Mouse (Mus musculus) fibroblast of lung, adult 2 months (primary cell): ENCODE measurements around the gene Prkce.

Experiments used
- DNase-seq: peaks from one replicate; pipeline ENCODE4 v3.0.0-alpha.2; 2011; ENCODE audit warnings: low read depth

The Prkce gene

GRCm38 (mm10) chr17:86176722-86177121 is 9.1 kb downstream of the Prkce start:
- DNase-seq = no peak

GRCm38 (mm10) chr17:86183788-86184187 is 16.2 kb downstream of the Prkce start:
- no peak for DNase-seq

- no peak for DNase-seq
Measured at GRCm38 (mm10) chr17:86184552-86185209, 17.1 kb downstream of the Prkce start.

GRCm38 (mm10) chr17:86185584-86185983 is 18.0 kb downstream of the Prkce start:
- DNase-seq = no peak

GRCm38 (mm10) chr17:86187777-86188176 is 20.2 kb downstream of the Prkce start:
- no peak for DNase-seq

- DNase-seq = no peak
Measured at GRCm38 (mm10) chr17:86193979-86194378, 26.4 kb downstream of the Prkce start.

- no peak for DNase-seq
Measured at GRCm38 (mm10) chr17:86194921-86195320, 27.3 kb downstream of the Prkce start.

GRCm38 (mm10) chr17:86198496-86199465 is 31.2 kb downstream of the Prkce start:
- DNase-seq = no peak

- no peak for DNase-seq
Measured at GRCm38 (mm10) chr17:86201981-86202380, 34.4 kb downstream of the Prkce start.

GRCm38 (mm10) chr17:86202972-86203371 is 35.4 kb downstream of the Prkce start:
- no peak for DNase-seq

- no peak for DNase-seq
Measured at GRCm38 (mm10) chr17:86203531-86204450, 36.2 kb downstream of the Prkce start.

- no peak for DNase-seq
Measured at GRCm38 (mm10) chr17:86206289-86206688, 38.7 kb downstream of the Prkce start.

GRCm38 (mm10) chr17:86208057-86208820 is 40.7 kb downstream of the Prkce start:
- no peak for DNase-seq

GRCm38 (mm10) chr17:86208821-86209186 is 41.2 kb downstream of the Prkce start:
- DNase-seq = no peak

- no peak for DNase-seq
Measured at GRCm38 (mm10) chr17:86209680-86210251, 42.2 kb downstream of the Prkce start.

- no peak for DNase-seq
Measured at GRCm38 (mm10) chr17:86212204-86212603, 44.6 kb downstream of the Prkce start.

- no peak for DNase-seq
Measured at GRCm38 (mm10) chr17:86214285-86214684, 46.7 kb downstream of the Prkce start.

- DNase-seq = no peak
Measured at GRCm38 (mm10) chr17:86214741-86215140, 47.2 kb downstream of the Prkce start.

GRCm38 (mm10) chr17:86215771-86216170 is 48.2 kb downstream of the Prkce start:
- no peak for DNase-seq

GRCm38 (mm10) chr17:86217468-86217867 is 49.9 kb downstream of the Prkce start:
- DNase-seq = no peak

- no peak for DNase-seq
Measured at GRCm38 (mm10) chr17:86218553-86218952, 51.0 kb downstream of the Prkce start.
